Mouse (Mus musculus): Measurements from ENCODE around the gene Olfr605. TPM values are rescaled to one million over a fixed set of nuclear protein-coding genes. Genes with fewer than 3 reads are reported as not detected.

Olfr605 gene
- polyA plus RNA-seq (2017; shearing (Covaris generic)): not detected

DNA sequence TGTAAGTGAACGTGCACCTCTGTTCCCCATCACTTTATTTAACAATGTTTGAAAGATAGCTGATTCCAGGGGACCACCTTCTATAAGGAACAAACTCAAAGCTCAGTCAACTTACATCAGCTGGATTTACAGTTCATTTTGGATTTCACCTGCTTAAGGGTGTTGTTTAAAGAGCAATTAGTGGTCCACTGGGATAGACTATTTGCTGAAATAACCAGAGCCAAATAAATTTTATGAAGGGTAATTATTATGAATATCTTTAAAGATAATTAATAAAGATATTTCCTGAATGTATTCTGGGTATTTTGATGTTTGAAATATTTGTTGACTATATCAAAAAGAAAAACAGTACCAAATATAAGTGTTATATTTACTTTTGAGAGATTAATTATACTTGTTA lies at the start of gene Olfr605:
Gene Olfr605, minus strand, starts transcription at position 101 of the 400 bp plus-strand sequence.

DNA sequence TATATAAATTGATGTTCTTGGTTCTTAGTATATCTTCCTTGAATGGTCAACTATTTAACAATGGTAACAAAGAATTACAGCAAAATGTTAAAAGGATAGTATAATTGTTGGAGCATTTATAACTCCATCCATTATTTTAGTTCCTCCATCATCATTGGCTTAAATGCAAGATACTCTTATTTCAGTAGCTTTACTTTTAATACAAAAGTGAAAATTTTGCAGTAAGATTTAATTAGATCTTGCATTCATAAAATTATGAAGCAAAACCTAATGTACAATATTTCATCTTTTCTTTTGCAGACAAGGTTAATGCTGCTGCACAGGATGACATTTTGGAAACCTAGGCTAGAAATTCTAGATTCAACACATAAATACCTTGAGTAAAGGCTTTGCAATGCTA lies 24.3 kb upstream of the Olfr605 start, which contains the start of gene Olfr608:
Gene Olfr608, plus strand, starts transcription at position 301 of the 400 bp plus-strand sequence.

DNA sequence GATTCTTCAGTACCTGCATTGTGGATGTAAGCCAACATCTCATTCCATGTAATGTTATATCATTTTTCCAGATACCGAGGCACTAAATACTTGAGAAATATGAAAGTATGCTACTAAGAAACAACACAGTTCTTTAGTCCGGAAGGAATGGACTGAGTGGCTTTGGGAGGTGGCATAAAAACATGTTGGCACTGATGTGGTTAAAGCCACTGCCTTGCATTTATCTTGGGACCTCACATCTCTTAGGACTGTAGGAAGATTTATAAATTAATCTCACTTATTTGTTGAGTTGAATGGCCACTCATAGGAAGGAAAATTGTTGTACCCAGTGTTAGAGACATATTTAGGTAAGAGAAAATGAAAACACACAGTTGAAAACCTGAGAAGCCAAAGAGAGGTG lies 3.5 kb upstream of the Olfr605 start, which contains the start of gene Olfr606:
Gene Olfr606, plus strand, starts transcription at position 301 of the 400 bp plus-strand sequence.

DNA sequence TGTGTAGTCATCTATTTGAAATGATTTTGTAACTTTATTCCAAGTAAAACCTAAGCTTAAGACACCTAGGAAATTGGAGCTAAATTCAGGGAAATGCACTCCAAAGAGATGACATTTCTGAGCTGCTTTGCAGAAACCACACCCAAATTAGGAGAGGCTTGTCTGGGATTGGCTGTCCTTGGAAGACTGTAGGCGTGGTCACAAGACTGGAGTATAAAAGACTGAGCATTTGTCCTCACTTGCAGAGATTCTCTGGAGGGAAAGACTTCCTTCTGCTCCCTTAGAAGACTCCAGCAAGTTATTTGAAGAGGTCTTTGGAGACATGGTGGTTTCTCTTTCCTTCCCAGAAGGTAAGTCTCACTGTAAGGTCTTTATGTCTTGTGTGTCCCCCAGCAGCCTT lies 30.5 kb downstream of the Olfr605 start, which contains the start of gene Usp17lc:
Gene Usp17lc, plus strand, starts transcription at position 301 of the 400 bp plus-strand sequence.

Other genes with a start within 250 kb of the Olfr605 start
- not detected for gene Olfr593, start 233.6 kb downstream of the Olfr605 start, polyA plus RNA-seq (2017; shearing (Covaris generic))
- under 1 TPM in 1 of 2 experiments, not detected in 1; 0.36 TPM for gene Olfr594, start 228.4 kb downstream of the Olfr605 start, polyA plus RNA-seq (2017; shearing (Covaris generic))
- not detected for gene Usp17ld, start 192.9 kb downstream of the Olfr605 start, polyA plus RNA-seq (2017; shearing (Covaris generic))
- not detected for gene Olfr596, start 139.8 kb downstream of the Olfr605 start, polyA plus RNA-seq (2017; shearing (Covaris generic))
- gene Olfr597, start 129.1 kb downstream of the Olfr605 start, polyA plus RNA-seq (2017; shearing (Covaris generic)): under 1 TPM in 1 of 2 experiments, not detected in 1; 0.55 TPM
- not detected for gene Olfr598, start 121.9 kb downstream of the Olfr605 start, polyA plus RNA-seq (2017; shearing (Covaris generic))
- gene Olfr599, start 109.5 kb downstream of the Olfr605 start, polyA plus RNA-seq (2017; shearing (Covaris generic)): not detected
- not detected for gene Olfr600, start 95.8 kb downstream of the Olfr605 start, polyA plus RNA-seq (2017; shearing (Covaris generic))
- gene Olfr601, start 82.8 kb downstream of the Olfr605 start, polyA plus RNA-seq (2017; shearing (Covaris generic)): not detected
- not detected for gene Olfr603, start 59.3 kb downstream of the Olfr605 start, polyA plus RNA-seq (2017; shearing (Covaris generic))
- gene Usp17lc, start 30.4 kb downstream of the Olfr605 start, polyA plus RNA-seq (2017; shearing (Covaris generic)): under 1 TPM in 1 of 2 experiments, not detected in 1; 0.25 TPM
- gene Olfr606, start 3.6 kb upstream of the Olfr605 start, polyA plus RNA-seq (2017; shearing (Covaris generic)): under 1 TPM in 1 of 2 experiments, not detected in 1; 0.07 TPM
- gene Olfr607, start 18.7 kb upstream of the Olfr605 start, polyA plus RNA-seq (2017; shearing (Covaris generic)): under 1 TPM in 1 of 2 experiments, not detected in 1; 0.05 TPM
- gene Olfr608, start 24.4 kb upstream of the Olfr605 start, polyA plus RNA-seq (2017; shearing (Covaris generic)): not detected
- gene Olfr609, start 52.6 kb upstream of the Olfr605 start, polyA plus RNA-seq (2017; shearing (Covaris generic)): under 1 TPM in 1 of 2 experiments, not detected in 1; 0.17 TPM
- gene Olfr610, start 66.7 kb upstream of the Olfr605 start, polyA plus RNA-seq (2017; shearing (Covaris generic)): not detected
- not detected for gene Olfr611, start 75.4 kb upstream of the Olfr605 start, polyA plus RNA-seq (2017; shearing (Covaris generic))
- not detected for gene Olfr612, start 97.3 kb upstream of the Olfr605 start, polyA plus RNA-seq (2017; shearing (Covaris generic))
- not detected for gene Olfr613, start 102.6 kb upstream of the Olfr605 start, polyA plus RNA-seq (2017; shearing (Covaris generic))
- under 1 TPM in 1 of 2 experiments, not detected in 1; 0.28 TPM for gene Olfr615, start 110.6 kb upstream of the Olfr605 start, polyA plus RNA-seq (2017; shearing (Covaris generic))
- under 1 TPM in 1 of 2 experiments, not detected in 1; 0.11 TPM for gene Olfr616, start 123.7 kb upstream of the Olfr605 start, polyA plus RNA-seq (2017; shearing (Covaris generic))
- not detected for gene Olfr617, start 127.6 kb upstream of the Olfr605 start, polyA plus RNA-seq (2017; shearing (Covaris generic))
- gene Olfr618, start 144.7 kb upstream of the Olfr605 start, polyA plus RNA-seq (2017; shearing (Covaris generic)): not detected
- gene Olfr619, start 155.1 kb upstream of the Olfr605 start, polyA plus RNA-seq (2017; shearing (Covaris generic)): not detected
- under 1 TPM; 0.06 to 0.15 TPM for gene Olfr620, start 167.1 kb upstream of the Olfr605 start, polyA plus RNA-seq (2017; shearing (Covaris generic))
- gene Olfr622, start 197.3 kb upstream of the Olfr605 start, polyA plus RNA-seq (2017; shearing (Covaris generic)): not detected
- under 1 TPM in 1 of 2 experiments, not detected in 1; 0.16 TPM for gene Olfr623, start 218.3 kb upstream of the Olfr605 start, polyA plus RNA-seq (2017; shearing (Covaris generic))
- under 1 TPM in 1 of 2 experiments, not detected in 1; 0.06 TPM for gene Olfr624, start 225.8 kb upstream of the Olfr605 start, polyA plus RNA-seq (2017; shearing (Covaris generic))
- gene Olfr625-ps1, start 237.3 kb upstream of the Olfr605 start, polyA plus RNA-seq (2017; shearing (Covaris generic)): not detected

Data from activated CD4-positive, CD25-positive, alpha-beta regulatory T cell (primary cell).